Mouse (Mus musculus) hindbrain, embryonic 12.5 days (tissue): ENCODE measurements around the gene Dcaf8. TPM values are rescaled to one million over a fixed set of nuclear protein-coding genes. Genes with fewer than 3 reads are reported as not detected.

Source experiments
- ATAC-seq: fragments of 200-750 bp; cut with Nextera tagmentation; 2 replicates; pipeline ENCODE4 v1.8.0; 2017; ENCODE audit warnings: moderate TSS enrichment; ENCODE audit not compliant: low FRiP score
- H3K27ac ChIP-seq: fragments of 300-500 bp; sonication (generic); 2 replicates; pipeline ENCODE4 v1.5.1; 2016; ENCODE audit warnings: mild to moderate bottlenecking
- H3K27me3 ChIP-seq: fragments of 300-500 bp; sonication (generic); 2 replicates; pipeline ENCODE4 v1.6.1; 2016; ENCODE audit warnings: mild to moderate bottlenecking
- H3K36me3 ChIP-seq: fragments of 300-500 bp; sonication (generic); 2 replicates; pipeline ENCODE4 v1.6.1; 2016; ENCODE audit warnings: mild to moderate bottlenecking
- H3K4me1 ChIP-seq: fragments of 300-500 bp; sonication (generic); 2 replicates; pipeline ENCODE4 v1.6.1; 2016
- H3K4me2 ChIP-seq: fragments of 300-500 bp; sonication (generic); replicated peaks from 2 replicates; pipeline ENCODE4 v1.6.1; 2016; ENCODE audit warnings: mild to moderate bottlenecking
- H3K4me3 ChIP-seq: fragments of 300-500 bp; sonication (generic); 2 replicates; pipeline ENCODE4 v1.5.1; 2016; ENCODE audit warnings: mild to moderate bottlenecking
- H3K9ac ChIP-seq: fragments of 300-500 bp; sonication (generic); 2 replicates; pipeline ENCODE4 v1.6.1; 2016; ENCODE audit warnings: mild to moderate bottlenecking, moderate library complexity
- H3K9me3 ChIP-seq: fragments of 300-500 bp; sonication (generic); replicated peaks from 2 replicates; pipeline ENCODE4 v1.6.1; 2016; ENCODE audit warnings: mild to moderate bottlenecking
- WGBS: fragments of 180-500 bp; shearing (Covaris S2); methylation state at CpG from one replicate; pipeline ENCODE4 v1.1.7; 2016; 5-methylcytosine and 5-hydroxymethylcytosine counted together
- polyA plus RNA-seq: library from polyadenylated mRNA; unstranded; fragments of >200 nt; fragmentation: Nextera tagmentation; extraction: Ambion mirVana; gene quantifications from 2 replicates; pipeline ENCODE4 v1.2.1, GENCODE M21; 2016

Dcaf8 gene
- polyA plus RNA-seq, 1 experiment from 2014 or later = 136 TPM

GRCm38 (mm10) chr1:172180881-172181280 lies 33.0 kb downstream of the Dcaf8 start:
- H3K4me3 ChIP-seq = no peak overlapping the region
- H3K9me3 ChIP-seq = no peaks in the 10 kb centered on the region
- 70% methylated on average over 4 of the region's 4 CpGs for WGBS
- peaks cover 44% of the 10 kb centered on the region for H3K36me3 ChIP-seq
- no peak overlapping the region for H3K4me2 ChIP-seq
- ATAC-seq = no peak
- no peak overlapping the region for H3K27ac ChIP-seq
- no peaks in the 10 kb centered on the region for H3K4me1 ChIP-seq
- no peaks in the 10 kb centered on the region for H3K27me3 ChIP-seq
- H3K9ac ChIP-seq = no peak overlapping the region

GRCm38 (mm10) chr1:172181777-172182176 lies 33.9 kb downstream of the Dcaf8 start:
- H3K9me3 ChIP-seq = no peaks in the 10 kb centered on the region
- no peaks in the 10 kb centered on the region for H3K4me1 ChIP-seq
- peaks cover 43% of the 10 kb centered on the region for H3K36me3 ChIP-seq
- H3K4me2 ChIP-seq = no peak overlapping the region
- ATAC-seq = no peak
- H3K9ac ChIP-seq = no peak overlapping the region
- H3K27me3 ChIP-seq = no peaks in the 10 kb centered on the region
- H3K27ac ChIP-seq = no peak overlapping the region
- 93% methylated on average over 3 of the region's 3 CpGs for WGBS
- H3K4me3 ChIP-seq = no peak overlapping the region

GRCm38 (mm10) chr1:172183056-172183455 lies 35.2 kb downstream of the Dcaf8 start:
- H3K4me3 ChIP-seq = no peak overlapping the region
- no peak overlapping the region for H3K4me2 ChIP-seq
- no peak overlapping the region for H3K9ac ChIP-seq
- no peaks in the 10 kb centered on the region for H3K4me1 ChIP-seq
- H3K27ac ChIP-seq = no peak overlapping the region
- WGBS = 97% methylated on average over 6 of the region's 6 CpGs
- H3K36me3 ChIP-seq = peaks cover 48% of the 10 kb centered on the region
- H3K27me3 ChIP-seq = no peaks in the 10 kb centered on the region
- H3K9me3 ChIP-seq = no peaks in the 10 kb centered on the region
- ATAC-seq = no peak

GRCm38 (mm10) chr1:172183915-172184314 lies 36.0 kb downstream of the Dcaf8 start:
- no peak for ATAC-seq
- peaks cover 49% of the 10 kb centered on the region for H3K36me3 ChIP-seq

GRCm38 (mm10) chr1:172186401-172187289 lies 38.8 kb downstream of the Dcaf8 start:
- Histone ChIP-seq H3K4me3 (no peak overlapping the region), H3K9ac (no peak overlapping the region), H3K27ac (no peak overlapping the region), H3K4me1 (no peaks in the 10 kb centered on the region), H3K36me3 (peaks cover 50% of the 10 kb centered on the region), H3K4me2 (no peak overlapping the region), H3K27me3 (no peaks in the 10 kb centered on the region), H3K9me3 (no peaks in the 10 kb centered on the region)
- 95% methylated on average over 10 of the region's 10 CpGs for WGBS
- no peak for ATAC-seq

More at GRCm38 (mm10) chr1:172183915-172184314, 36.0 kb downstream of the Dcaf8 start:
- no peaks in the 10 kb centered on the region for H3K9me3 ChIP-seq
- no peak overlapping the region for H3K27ac ChIP-seq
- H3K4me3 ChIP-seq = no peak overlapping the region
- no peaks in the 10 kb centered on the region for H3K27me3 ChIP-seq
- no peak overlapping the region for H3K4me2 ChIP-seq
- no peaks in the 10 kb centered on the region for H3K4me1 ChIP-seq
- H3K9ac ChIP-seq = no peak overlapping the region

GRCm38 (mm10) chr1:172188891-172189290 lies 41.0 kb downstream of the Dcaf8 start:
- ATAC-seq = no peak
- 67% methylated on average over 4 of the region's 4 CpGs for WGBS
- Histone ChIP-seq H3K9ac (no peak overlapping the region), H3K4me1 (no peaks in the 10 kb centered on the region), H3K27me3 (no peaks in the 10 kb centered on the region), H3K27ac (no peak overlapping the region), H3K4me3 (no peak overlapping the region), H3K4me2 (no peak overlapping the region), H3K36me3 (peaks cover 53% of the 10 kb centered on the region), H3K9me3 (no peaks in the 10 kb centered on the region)

GRCm38 (mm10) chr1:172191578-172191977 lies 43.7 kb downstream of the Dcaf8 start:
- H3K9ac ChIP-seq = no peak overlapping the region
- H3K36me3 ChIP-seq = peaks cover 77% of the 10 kb centered on the region

GRCm38 (mm10) chr1:172192217-172192616 lies 44.3 kb downstream of the Dcaf8 start:
- Histone ChIP-seq H3K27me3 (no peaks in the 10 kb centered on the region), H3K4me3 (no peak overlapping the region), H3K4me2 (no peak overlapping the region), H3K27ac (no peak overlapping the region), H3K9ac (no peak overlapping the region), H3K4me1 (peaks cover 2% of the 10 kb centered on the region; the same call in 1 of the 2 replicates), H3K36me3 (peaks cover 77% of the 10 kb centered on the region), H3K9me3 (no peaks in the 10 kb centered on the region)
- no peak for ATAC-seq
- WGBS = 97% methylated on average over 3 of the region's 3 CpGs

More at GRCm38 (mm10) chr1:172191578-172191977, 43.7 kb downstream of the Dcaf8 start:
- whole genome bisulfite sequencing = 94% methylated on average over 2 of the region's 2 CpGs
- H3K4me1 ChIP-seq = peaks cover 2% of the 10 kb centered on the region; the same call in 1 of the 2 replicates
- no peak overlapping the region for H3K27ac ChIP-seq
- no peak overlapping the region for H3K4me2 ChIP-seq
- H3K9me3 ChIP-seq = no peaks in the 10 kb centered on the region
- no peak overlapping the region for H3K4me3 ChIP-seq
- H3K27me3 ChIP-seq = no peaks in the 10 kb centered on the region
- ATAC-seq = no peak

GRCm38 (mm10) chr1:172194435-172194834 lies 46.6 kb downstream of the Dcaf8 start:
- Histone ChIP-seq H3K27ac (0 out of 2 replicates have a peak overlapping the region, but pooled peaks have one; percentile 48), H3K4me1 (peaks cover 2% of the 10 kb centered on the region; the same call in 1 of the 2 replicates), H3K9ac (peak overlapping the region; percentile 4; the same call in 1 of the 2 replicates), H3K4me2 (no peak overlapping the region), H3K4me3 (no peak overlapping the region), H3K36me3 (peaks cover 79% of the 10 kb centered on the region), H3K27me3 (no peaks in the 10 kb centered on the region), H3K9me3 (no peaks in the 10 kb centered on the region)
- WGBS = 81% methylated on average over 8 of the region's 8 CpGs
- no peak for ATAC-seq

- no peak overlapping the region for H3K27ac ChIP-seq
- no peak overlapping the region for H3K4me2 ChIP-seq
- no peaks in the 10 kb centered on the region for H3K9me3 ChIP-seq
- ATAC-seq = no peak
- H3K4me1 ChIP-seq = peaks cover 28% of the 10 kb centered on the region
- 87% methylated on average over 3 of the region's 3 CpGs for WGBS
- no peak overlapping the region for H3K9ac ChIP-seq
- no peak overlapping the region for H3K4me3 ChIP-seq
- no peaks in the 10 kb centered on the region for H3K27me3 ChIP-seq
- peaks cover 78% of the 10 kb centered on the region for H3K36me3 ChIP-seq
Measured at GRCm38 (mm10) chr1:172197146-172197545, 49.3 kb downstream of the Dcaf8 start.

- no peak for ATAC-seq
- Histone ChIP-seq H3K27me3 (no peaks in the 10 kb centered on the region), H3K9me3 (no peaks in the 10 kb centered on the region), H3K4me3 (no peak overlapping the region), H3K4me2 (no peak overlapping the region), H3K36me3 (peaks cover 71% of the 10 kb centered on the region), H3K27ac (no peak overlapping the region), H3K9ac (no peak overlapping the region), H3K4me1 (peaks cover 35% of the 10 kb centered on the region)
- WGBS = 79% methylated on average over 5 of the region's 5 CpGs
Measured at GRCm38 (mm10) chr1:172197851-172198250, 50.0 kb downstream of the Dcaf8 start.

- peaks cover 39% of the 10 kb centered on the region for H3K4me1 ChIP-seq
- peaks cover 70% of the 10 kb centered on the region for H3K36me3 ChIP-seq
- H3K27me3 ChIP-seq = no peaks in the 10 kb centered on the region
- WGBS = 89% methylated on average over 8 of the region's 8 CpGs
- ATAC-seq = no peak
- no peaks in the 10 kb centered on the region for H3K9me3 ChIP-seq
- H3K4me3 ChIP-seq = no peak overlapping the region
- H3K27ac ChIP-seq = no peak overlapping the region
- no peak overlapping the region for H3K4me2 ChIP-seq
- H3K9ac ChIP-seq = no peak overlapping the region
Measured at GRCm38 (mm10) chr1:172198316-172198715, 50.4 kb downstream of the Dcaf8 start.

- no peak overlapping the region for H3K4me3 ChIP-seq
- WGBS = 97% methylated on average over 4 of the region's 4 CpGs
- peaks cover 65% of the 10 kb centered on the region for H3K36me3 ChIP-seq
- no peak overlapping the region for H3K27ac ChIP-seq
- H3K9me3 ChIP-seq = no peaks in the 10 kb centered on the region
- no peak overlapping the region for H3K9ac ChIP-seq
- ATAC-seq = no peak
- peaks cover 46% of the 10 kb centered on the region for H3K4me1 ChIP-seq
- H3K27me3 ChIP-seq = no peaks in the 10 kb centered on the region
- H3K4me2 ChIP-seq = no peak overlapping the region
Measured at GRCm38 (mm10) chr1:172198996-172199395, 51.1 kb downstream of the Dcaf8 start.
